Mouse (Mus musculus) testis, adult 2 months (tissue): ENCODE data around the gene Map4k4.

Source experiments
- CTCF ChIP-seq: fragments of 200-500 bp; IDR thresholded peaks from 2 replicates; pipeline ENCODE4 v1.5.1; 2012; ENCODE audit warnings: low read depth, mild to moderate bottlenecking, inconsistent platforms, low read length, moderate library complexity; ENCODE audit not compliant: control insufficient read depth, insufficient read depth, insufficient replicate concordance
- POLR2A ChIP-seq: fragments of 200-500 bp; IDR thresholded peaks from 2 replicates; pipeline ENCODE4 v1.6.1; 2012; ENCODE audit warnings: low read depth, mild to moderate bottlenecking, inconsistent platforms, low read length, moderate library complexity; ENCODE audit not compliant: control insufficient read depth

DNA sequence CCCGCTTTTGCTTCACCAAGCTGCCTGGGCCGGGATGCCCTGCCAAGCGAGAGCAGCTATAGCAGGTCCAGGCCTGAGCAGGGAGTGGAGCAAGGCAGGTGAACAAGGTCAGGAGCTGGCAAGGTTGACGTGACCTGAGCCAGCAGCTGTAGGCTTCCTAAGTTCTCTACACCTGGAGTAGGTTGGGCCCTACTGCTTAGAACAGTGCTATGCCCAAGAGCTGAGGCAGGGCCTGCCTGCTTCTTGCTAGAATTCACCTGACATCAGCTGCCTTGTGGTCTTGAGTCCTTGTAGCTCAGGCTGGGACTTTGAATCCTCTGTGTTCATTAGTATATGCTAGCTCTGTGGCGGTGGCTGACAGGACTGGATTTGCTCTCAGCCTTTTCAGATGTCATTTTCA, 173.1 kb downstream of the Map4k4 start, which contains the start of gene Il1r2:
- TF ChIP-seq POLR2A: no peak
- no peak for TF ChIP-seq CTCF
